Mouse (Mus musculus) liver, embryonic 14.5 days (tissue): ENCODE results near the gene Slc29a1.

Experiments used
- CTCF ChIP-seq: IDR thresholded peaks from 2 replicates; pipeline ENCODE4 v1.5.1; 2016; ENCODE audit warnings: antibody characterized with exemption, low read depth, control low read depth
- EP300 ChIP-seq: IDR thresholded peaks from 2 replicates; pipeline ENCODE4 v1.6.1; 2016; ENCODE audit warnings: antibody characterized with exemption, low read depth

GRCm38 (mm10) chr17:45641981-45642380, 42.6 kb upstream of the Slc29a1 start:
- TF ChIP-seq CTCF: no peak
- TF ChIP-seq EP300: no peak
